Mouse (Mus musculus): ENCODE measurements around the gene Nlrp3. TPM values are rescaled to one million over a fixed set of nuclear protein-coding genes. Genes with fewer than 3 reads are reported as not detected.

Gene Nlrp3
- polyA plus RNA-seq, 1 experiment from 2014 or later = not detected

DNA sequence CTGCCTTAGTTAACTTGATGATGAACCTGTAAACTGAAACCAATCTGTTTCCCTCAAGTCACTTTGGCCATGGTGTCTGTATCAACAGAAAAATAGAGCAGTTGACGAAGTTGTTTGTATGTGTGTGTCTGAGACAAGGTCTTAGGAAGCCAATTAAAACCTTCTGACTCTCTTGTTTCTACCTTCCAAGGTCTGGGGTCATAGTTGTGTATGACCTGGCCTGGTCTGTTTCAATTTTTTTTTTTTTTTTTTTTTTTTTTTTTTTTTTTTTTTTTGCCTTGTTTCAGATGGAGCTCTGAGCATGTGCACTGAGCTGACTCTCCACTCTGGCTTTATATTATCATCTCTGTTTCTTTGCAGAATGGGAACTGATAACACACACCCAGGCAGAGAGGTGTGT lies 23.9 kb upstream of the Nlrp3 start:
- WGBS = 87% methylated on average over 1 of the region's 1 CpGs
- no peak overlapping the region for H3K4me3 ChIP-seq
- no peaks in the 10 kb centered on the region for H3K27me3 ChIP-seq (ENCODE audit: insufficient read depth, poor library complexity, severe bottlenecking)
- DNase-seq (ENCODE audit: low spot score) = no peak
- H3K36me3 ChIP-seq = no peaks in the 10 kb centered on the region
- H3K9me3 ChIP-seq = no peaks in the 10 kb centered on the region
- H3K27ac ChIP-seq = no peak overlapping the region
- no peaks in the 10 kb centered on the region for H3K4me1 ChIP-seq (replicated peaks)

DNA sequence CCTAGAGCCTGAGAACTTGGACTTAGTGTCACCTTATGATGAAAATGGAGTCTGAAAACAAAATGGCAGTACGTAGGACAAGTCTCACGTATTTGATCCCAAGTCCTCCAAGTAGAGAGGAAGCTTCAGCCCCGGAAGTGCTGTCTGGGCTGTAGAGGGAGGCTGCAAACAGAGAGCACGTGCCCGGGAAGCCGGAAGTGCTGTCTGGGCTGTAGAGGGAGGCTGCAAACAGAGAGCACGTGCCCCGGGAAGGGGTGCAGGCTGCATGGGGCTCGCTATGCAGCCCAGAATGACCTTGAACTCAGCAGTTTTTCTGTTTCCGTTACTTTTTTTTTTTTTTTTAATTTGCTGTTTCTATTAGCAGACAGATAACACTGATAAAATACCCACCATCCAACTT lies 23.1 kb upstream of the Nlrp3 start:
- Histone ChIP-seq H3K27me3 (ENCODE audit: insufficient read depth, poor library complexity, severe bottlenecking) (no peaks in the 10 kb centered on the region), H3K9me3 (no peaks in the 10 kb centered on the region), H3K27ac (no peak overlapping the region), H3K4me3 (no peak overlapping the region), H3K36me3 (no peaks in the 10 kb centered on the region), H3K4me1 (replicated peaks) (no peaks in the 10 kb centered on the region)
- WGBS = 69% methylated on average over 10 of the region's 10 CpGs
- no peak for DNase-seq (ENCODE audit: low spot score)

DNA sequence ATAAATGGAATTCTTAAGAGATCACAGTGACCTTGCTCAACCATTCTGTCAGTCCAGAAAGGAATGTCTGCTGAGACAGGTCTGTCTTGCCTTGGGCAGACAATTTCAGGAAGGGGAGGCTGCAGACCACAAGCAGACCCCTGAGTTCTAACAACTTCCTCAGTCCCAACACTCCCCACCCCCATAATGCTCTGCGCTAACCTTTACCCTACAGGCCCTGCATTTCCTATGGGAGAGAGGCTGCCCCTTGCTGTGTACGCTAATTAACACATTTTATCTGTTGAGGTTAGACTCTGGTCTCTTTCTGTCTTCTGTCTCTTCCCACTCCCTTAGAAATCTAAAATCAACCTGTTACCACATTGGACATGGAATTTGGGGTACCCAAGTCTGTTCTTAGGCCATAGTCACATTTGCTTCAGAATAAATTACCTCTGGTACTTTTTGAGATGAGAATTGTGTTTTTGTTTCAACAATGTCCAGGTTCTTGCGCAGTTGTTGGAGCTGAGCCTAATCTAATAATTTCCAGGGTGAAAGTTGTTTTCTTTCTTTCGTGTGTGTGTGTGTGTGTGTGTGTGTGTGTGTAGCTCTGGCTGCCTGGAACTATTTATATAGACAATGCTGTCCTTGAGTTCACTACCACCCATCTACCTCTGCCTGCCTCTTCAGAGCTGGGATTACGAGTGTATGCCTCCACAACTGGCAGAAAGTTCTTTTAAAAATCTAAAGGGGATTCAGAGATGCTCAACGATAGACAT lies 21.4 kb upstream of the Nlrp3 start:
- WGBS = 82% methylated on average over 6 of the region's 6 CpGs

DNA sequence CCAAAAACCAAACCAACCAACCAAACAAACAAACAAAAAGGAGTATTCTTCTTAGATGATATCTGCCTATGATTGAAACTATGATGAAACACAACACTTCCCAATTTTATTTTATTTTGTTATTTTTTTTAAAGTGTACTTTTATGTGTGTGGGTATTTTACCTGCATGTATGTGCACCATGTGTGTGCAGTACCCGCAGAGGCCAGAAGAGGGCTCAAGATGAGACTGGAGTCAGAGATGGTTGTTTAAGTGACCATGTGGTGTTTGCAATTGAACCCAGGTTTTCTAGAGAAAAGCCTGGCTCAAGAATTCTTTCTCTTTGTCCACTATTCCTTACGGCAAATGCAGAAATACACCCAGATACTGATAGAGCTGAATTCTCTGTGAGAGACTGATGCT lies 17.2 kb upstream of the Nlrp3 start:
- Histone ChIP-seq H3K27me3 (ENCODE audit: insufficient read depth, poor library complexity, severe bottlenecking) (no peaks in the 10 kb centered on the region), H3K36me3 (no peaks in the 10 kb centered on the region)

More for the DNA sequence above, 21.4 kb upstream of the Nlrp3 start:
- no peak overlapping the region for H3K4me3 ChIP-seq
- H3K36me3 ChIP-seq = no peaks in the 10 kb centered on the region
- no peaks in the 10 kb centered on the region for H3K4me1 ChIP-seq (replicated peaks)
- H3K27me3 ChIP-seq (ENCODE audit: insufficient read depth, poor library complexity, severe bottlenecking) = no peaks in the 10 kb centered on the region
- H3K27ac ChIP-seq = no peak overlapping the region
- no peak for DNase-seq (ENCODE audit: low spot score)
- H3K9me3 ChIP-seq = no peaks in the 10 kb centered on the region; the same call in 1 of the 2 replicates

DNA sequence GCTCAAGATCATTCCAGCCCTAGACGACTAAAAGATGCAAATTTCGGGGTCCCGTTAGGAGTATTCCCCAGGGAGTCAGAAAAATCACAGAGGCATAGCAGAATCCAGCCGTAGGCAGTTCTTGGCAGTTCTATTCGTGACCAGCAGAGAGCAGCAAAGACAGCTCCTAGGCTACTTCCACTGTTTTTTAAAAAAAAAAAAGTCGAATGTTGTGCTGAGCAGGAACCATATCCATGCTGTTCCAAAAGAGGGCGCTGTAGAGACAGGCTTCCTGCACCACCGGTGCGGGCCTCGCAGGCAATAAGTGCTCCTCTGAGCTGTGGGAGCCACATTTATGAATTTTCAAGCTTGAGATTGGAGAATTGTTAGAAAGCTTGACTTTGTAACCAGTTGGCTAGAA lies 16.1 kb upstream of the Nlrp3 start:
- 10% methylated on average over 10 of the region's 10 CpGs for WGBS
- no peaks in the 10 kb centered on the region for H3K36me3 ChIP-seq
- H3K27me3 ChIP-seq (ENCODE audit: insufficient read depth, poor library complexity, severe bottlenecking) = no peaks in the 10 kb centered on the region
- H3K4me1 ChIP-seq (replicated peaks) = no peaks in the 10 kb centered on the region
- H3K27ac ChIP-seq = no peak overlapping the region
- DNase-seq (ENCODE audit: low spot score) = peak; percentile 67
- H3K4me3 ChIP-seq = no peak overlapping the region
- H3K9me3 ChIP-seq = no peaks in the 10 kb centered on the region; the same call in 1 of the 2 replicates

More for the DNA sequence above, 17.2 kb upstream of the Nlrp3 start:
- Histone ChIP-seq H3K27ac (no peak overlapping the region), H3K9me3 (no peaks in the 10 kb centered on the region; the same call in 1 of the 2 replicates), H3K4me3 (no peak overlapping the region), H3K4me1 (replicated peaks) (no peaks in the 10 kb centered on the region)
- WGBS = over 99% methylated on average over 2 of the region's 2 CpGs
- no peak for DNase-seq (ENCODE audit: low spot score)

DNA sequence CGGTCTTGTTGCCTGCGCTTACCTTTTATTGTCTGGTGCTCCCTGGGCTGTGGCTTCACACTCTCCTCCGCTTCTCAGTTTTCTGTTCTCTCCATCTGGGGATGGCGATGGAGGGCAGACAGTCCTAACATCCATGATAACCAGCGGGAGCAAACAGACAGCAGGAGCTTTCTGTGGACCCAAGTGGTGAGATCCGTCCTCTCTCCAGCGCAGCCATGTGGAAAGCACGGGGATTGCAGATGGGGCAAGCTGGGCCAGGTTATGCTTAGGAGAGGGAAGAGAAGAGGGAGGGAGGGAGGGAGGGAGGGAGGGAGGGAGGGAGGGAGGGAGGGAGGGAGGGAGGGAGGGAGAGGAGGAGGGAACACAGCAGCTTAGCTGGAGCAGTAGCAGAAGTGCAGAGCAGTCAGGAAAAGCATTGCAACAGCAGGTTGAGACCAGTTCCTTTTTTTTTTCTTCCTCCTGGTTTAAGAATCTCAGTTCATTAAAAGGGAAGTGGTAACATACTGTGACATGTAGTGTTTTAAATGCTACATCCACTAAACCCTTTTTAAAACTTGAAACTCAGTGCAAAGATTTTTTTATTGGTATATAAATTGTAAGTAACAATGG lies 14.8 kb upstream of the Nlrp3 start, which contains the start of gene Zkscan17:
Gene Zkscan17, minus strand, starts transcription at position 280 of the 609 bp plus-strand sequence.
- H3K27ac ChIP-seq = no peak within 1 kb of the TSS
- WGBS = 52% methylated on average over 8 of the region's 8 CpGs
- H3K4me1 ChIP-seq (replicated peaks) = peaks cover 10% of the 10 kb centered on the region

DNA sequence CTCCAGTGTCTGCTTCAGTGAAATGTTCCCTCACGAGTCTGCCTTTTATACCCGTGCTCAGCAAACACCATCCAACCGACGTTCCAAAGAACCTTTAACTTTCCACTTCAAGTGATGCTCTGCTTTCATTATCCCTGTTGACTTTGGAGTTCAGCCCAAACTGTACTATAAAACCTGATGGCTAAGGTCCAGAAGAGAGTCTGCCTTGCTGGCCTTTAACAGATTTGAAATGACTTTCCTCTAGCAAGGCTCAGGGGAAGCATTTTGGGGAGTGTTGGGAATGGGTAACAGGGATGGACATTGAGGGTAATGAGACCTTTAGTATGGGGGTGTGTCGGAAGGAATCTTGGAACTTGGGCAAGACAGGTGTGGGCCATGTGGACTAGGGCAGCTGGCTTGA lies 11.1 kb upstream of the Nlrp3 start:
- Histone ChIP-seq H3K27me3 (ENCODE audit: insufficient read depth, poor library complexity, severe bottlenecking) (no peaks in the 10 kb centered on the region), H3K9me3 (no peaks in the 10 kb centered on the region), H3K4me1 (replicated peaks) (peaks cover 12% of the 10 kb centered on the region), H3K36me3 (no peaks in the 10 kb centered on the region), H3K27ac (no peak overlapping the region), H3K4me3 (no peak overlapping the region)
- no peak for DNase-seq (ENCODE audit: low spot score)
- WGBS = 92% methylated on average over 5 of the region's 5 CpGs

More for the DNA sequence above, 14.8 kb upstream of the Nlrp3 start, which contains the start of gene Zkscan17:
- H3K9me3 ChIP-seq = no peaks in the 10 kb centered on the region; the same call in 1 of the 2 replicates
- no peaks in the 10 kb centered on the region for H3K27me3 ChIP-seq (ENCODE audit: insufficient read depth, poor library complexity, severe bottlenecking)
- H3K36me3 ChIP-seq = no peaks in the 10 kb centered on the region
- peak; percentile 28 for DNase-seq (ENCODE audit: low spot score)
- no peak within 1 kb of the TSS for H3K4me3 ChIP-seq

DNA sequence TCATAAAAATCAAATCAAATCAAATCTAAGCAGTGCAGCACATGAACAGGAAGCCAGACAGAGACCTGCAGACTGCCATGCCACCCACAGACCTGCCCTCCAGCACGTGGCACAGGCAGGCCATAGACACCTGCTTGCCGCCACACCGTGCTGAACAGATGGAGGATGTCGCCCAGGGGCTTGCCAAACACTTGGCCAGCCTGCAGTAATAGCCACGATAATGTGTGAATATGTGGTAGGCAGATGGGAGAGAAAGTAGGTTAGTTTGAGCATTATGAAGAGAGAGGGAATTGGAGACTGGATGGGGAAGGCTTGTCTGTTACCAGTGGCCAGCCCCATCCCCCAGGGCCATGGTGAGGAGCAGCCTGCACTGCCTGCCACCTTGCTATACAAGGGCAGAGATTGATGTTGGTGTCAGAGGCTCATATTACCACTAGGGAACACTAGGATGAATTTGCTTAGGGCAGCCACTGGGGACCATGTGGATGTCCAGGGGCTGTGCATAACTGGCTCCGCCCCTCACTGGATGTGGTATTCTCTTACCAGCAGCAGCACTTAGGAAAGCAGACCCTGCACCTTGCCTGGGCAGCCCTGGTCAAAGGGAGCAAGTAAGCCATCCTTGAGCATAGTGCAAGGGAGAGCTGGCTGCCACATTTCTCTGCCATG lies 10.4 kb upstream of the Nlrp3 start:
- no peak overlapping the region for H3K4me3 ChIP-seq
- H3K36me3 ChIP-seq = no peaks in the 10 kb centered on the region
- H3K9me3 ChIP-seq = no peaks in the 10 kb centered on the region
- peaks cover 12% of the 10 kb centered on the region for H3K4me1 ChIP-seq (replicated peaks)
- WGBS = 78% methylated on average over 6 of the region's 6 CpGs
- no peak overlapping the region for H3K27ac ChIP-seq
- DNase-seq (ENCODE audit: low spot score) = no peak
- H3K27me3 ChIP-seq (ENCODE audit: insufficient read depth, poor library complexity, severe bottlenecking) = no peaks in the 10 kb centered on the region

DNA sequence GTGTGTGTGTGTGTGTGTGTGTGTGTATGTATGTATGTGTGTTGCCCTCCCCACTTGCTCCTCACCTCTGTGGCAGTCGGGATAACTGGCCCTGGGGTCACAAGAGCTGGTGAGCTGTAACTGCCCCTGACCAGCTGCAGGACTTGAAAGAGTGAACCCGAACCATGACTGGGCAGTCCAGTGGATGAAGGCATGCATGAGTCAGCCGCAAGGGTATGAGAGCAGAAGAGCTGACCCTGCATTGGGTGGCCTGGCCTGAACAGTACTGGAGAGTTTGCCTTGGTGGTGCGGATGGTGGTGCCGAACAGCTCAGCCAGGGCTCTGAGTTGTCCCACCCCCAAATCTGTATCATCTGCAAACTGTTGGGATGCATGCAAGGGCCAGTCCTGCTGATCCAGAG lies 9.8 kb upstream of the Nlrp3 start:
- 83% methylated on average over 5 of the region's 5 CpGs for WGBS
- no peak for DNase-seq (ENCODE audit: low spot score)
- Histone ChIP-seq H3K4me1 (replicated peaks) (peaks cover 12% of the 10 kb centered on the region), H3K36me3 (no peaks in the 10 kb centered on the region), H3K27ac (no peak overlapping the region), H3K27me3 (ENCODE audit: insufficient read depth, poor library complexity, severe bottlenecking) (no peaks in the 10 kb centered on the region), H3K4me3 (no peak overlapping the region), H3K9me3 (no peaks in the 10 kb centered on the region)

DNA sequence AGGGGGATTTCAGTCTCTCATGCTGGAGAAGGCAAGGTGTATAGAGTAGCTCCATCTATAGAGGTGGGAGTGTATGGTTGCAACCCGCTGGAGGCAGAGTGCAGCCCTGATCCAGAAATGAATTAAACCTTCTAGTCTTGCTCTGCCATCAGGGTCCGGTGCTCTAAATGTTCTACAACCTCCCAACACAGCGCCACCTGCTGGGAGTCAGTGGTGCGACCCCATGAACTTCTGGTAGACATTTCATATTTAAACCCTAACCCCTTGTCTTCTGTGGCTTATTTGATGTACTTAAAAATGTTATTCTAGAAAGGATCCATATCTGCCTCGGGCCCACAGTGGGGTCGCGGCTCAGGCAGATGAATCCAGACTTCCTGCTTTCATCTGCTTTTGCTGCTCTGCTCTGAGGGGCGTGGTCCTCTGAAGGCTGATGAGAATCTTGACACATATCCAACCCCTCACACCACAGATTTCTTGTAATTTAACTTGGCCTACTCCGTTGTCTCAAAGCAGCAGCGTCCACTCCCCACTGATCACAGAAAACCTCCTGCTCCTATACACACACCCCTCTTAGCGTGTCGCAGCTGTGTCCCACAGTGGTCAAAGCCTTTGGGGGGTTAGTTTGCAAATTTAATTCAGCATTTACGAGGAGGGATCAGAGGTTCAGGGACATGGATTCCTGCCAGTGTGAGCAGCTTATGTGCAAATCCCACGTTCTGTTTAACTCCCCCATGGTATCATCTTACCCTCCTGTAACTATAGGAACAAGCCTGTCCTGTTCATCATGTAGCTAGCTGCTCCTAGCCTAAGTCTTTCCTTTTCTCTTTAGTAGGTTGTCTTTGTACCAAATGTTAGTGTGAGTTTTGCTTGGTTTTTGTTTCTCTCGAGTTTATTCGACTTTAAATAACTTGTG lies 3.9 kb upstream of the Nlrp3 start:
- WGBS = 71% methylated on average over 16 of the region's 16 CpGs

DNA sequence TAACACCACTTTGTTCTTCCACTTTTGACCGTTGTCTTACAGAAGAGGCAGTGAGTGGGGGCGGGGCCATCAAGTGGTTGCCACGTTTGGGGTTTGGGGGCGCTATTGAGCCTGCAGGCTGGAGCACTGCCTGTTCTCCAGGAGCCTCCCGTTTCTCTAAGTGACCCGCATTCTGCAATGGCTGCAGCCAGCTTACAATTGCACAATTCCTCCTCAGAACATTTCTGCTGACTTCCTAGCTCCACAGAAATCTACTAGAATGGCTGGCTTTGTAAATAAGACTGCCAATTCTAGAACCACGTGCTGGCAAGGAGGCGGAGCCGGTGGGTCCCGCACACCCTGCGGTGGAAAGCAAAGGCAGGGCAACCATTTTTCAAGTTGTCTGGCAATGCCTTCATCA lies 3.0 kb upstream of the Nlrp3 start:
- no peaks in the 10 kb centered on the region for H3K4me1 ChIP-seq (replicated peaks)
- H3K9me3 ChIP-seq = no peaks in the 10 kb centered on the region
- H3K27me3 ChIP-seq (ENCODE audit: insufficient read depth, poor library complexity, severe bottlenecking) = no peaks in the 10 kb centered on the region
- DNase-seq (ENCODE audit: low spot score) = no peak
- no peak overlapping the region for H3K4me3 ChIP-seq
- H3K36me3 ChIP-seq = no peaks in the 10 kb centered on the region
- WGBS = 48% methylated on average over 11 of the region's 11 CpGs
- no peak overlapping the region for H3K27ac ChIP-seq

More for the DNA sequence above, 3.9 kb upstream of the Nlrp3 start:
- no peaks in the 10 kb centered on the region for H3K36me3 ChIP-seq
- H3K27me3 ChIP-seq (ENCODE audit: insufficient read depth, poor library complexity, severe bottlenecking) = no peaks in the 10 kb centered on the region
- H3K27ac ChIP-seq = no peak overlapping the region
- H3K4me1 ChIP-seq (replicated peaks) = no peaks in the 10 kb centered on the region
- DNase-seq (ENCODE audit: low spot score) = no peak
- H3K4me3 ChIP-seq = no peak overlapping the region
- H3K9me3 ChIP-seq = no peaks in the 10 kb centered on the region

DNA sequence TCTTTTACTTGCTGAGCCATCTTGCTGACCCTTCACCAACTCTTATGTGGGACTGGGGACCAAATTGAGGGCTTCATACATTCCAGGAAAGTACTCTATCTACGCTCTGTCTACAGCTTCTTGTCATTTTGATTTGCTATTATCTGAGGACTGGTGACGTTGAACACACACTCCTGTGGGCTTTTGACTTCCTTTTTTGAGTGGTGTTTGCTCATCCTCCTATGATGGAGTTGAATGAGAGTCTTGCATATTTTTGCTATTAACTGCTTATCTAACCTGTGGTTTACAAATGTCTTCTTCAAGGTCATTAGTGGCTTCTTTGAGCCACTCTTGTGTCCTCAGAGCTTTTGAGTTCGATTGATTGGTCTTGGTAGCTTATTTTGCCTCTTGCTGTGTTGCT lies 1.2 kb upstream of the Nlrp3 start:
- H3K27me3 ChIP-seq (ENCODE audit: insufficient read depth, poor library complexity, severe bottlenecking) = no peaks in the 10 kb centered on the region
- H3K27ac ChIP-seq = no peak overlapping the region
- H3K4me1 ChIP-seq (replicated peaks) = no peaks in the 10 kb centered on the region
- DNase-seq (ENCODE audit: low spot score) = no peak
- 84% methylated on average over 3 of the region's 3 CpGs for WGBS
- H3K4me3 ChIP-seq = no peak overlapping the region
- H3K36me3 ChIP-seq = no peaks in the 10 kb centered on the region
- no peaks in the 10 kb centered on the region for H3K9me3 ChIP-seq
